Mouse (Mus musculus) adrenal gland, postnatal 14 days (tissue): Measurements from ENCODE around the gene Rabep1. TPM values are rescaled to one million over a fixed set of nuclear protein-coding genes. Genes with fewer than 3 reads are reported as not detected.

Source experiments
- DNase-seq: peaks from one replicate; pipeline ENCODE4 v3.0.0; 2021; ENCODE audit warnings: mixed read lengths
- long read RNA-seq, 2 experiments: library from polyadenylated mRNA; stranded (forward); transcript quantifications; one replicate each; pipeline ENCODE4 v2.0.0; 2021
- total RNA-seq: library from RNA; stranded (reverse); gene quantifications from 2 replicates; pipeline ENCODE4 v1.2.3, GENCODE M21; 2021

The Rabep1 gene
- 97.4 and 109 TPM in 2 replicates for total RNA-seq
- long read RNA-seq, experiment 1, full-length matches to known transcripts = 34 of 77 reads
- long read RNA-seq, experiment 1, partial matches to known transcripts = 10 of 77 reads
- long read RNA-seq, experiment 1, other reads (novel, unspliced or antisense) = 33 of 77 reads
- long read RNA-seq, experiment 2, full-length matches to known transcripts = 28 of 56 reads
- long read RNA-seq, experiment 2, partial matches to known transcripts = 12 of 56 reads
- long read RNA-seq, experiment 2, other reads (novel, unspliced or antisense) = 16 of 56 reads

- DNase-seq = peak; percentile 99
Observed at GRCm38 (mm10) chr11:70844559-70845456, at the start of gene Rabep1. Rabep1 (plus strand) TSS chr11:70844778.

- no peak for DNase-seq
Observed at GRCm38 (mm10) chr11:70802208-70802864, 42.2 kb upstream of the Rabep1 start.

DNA sequence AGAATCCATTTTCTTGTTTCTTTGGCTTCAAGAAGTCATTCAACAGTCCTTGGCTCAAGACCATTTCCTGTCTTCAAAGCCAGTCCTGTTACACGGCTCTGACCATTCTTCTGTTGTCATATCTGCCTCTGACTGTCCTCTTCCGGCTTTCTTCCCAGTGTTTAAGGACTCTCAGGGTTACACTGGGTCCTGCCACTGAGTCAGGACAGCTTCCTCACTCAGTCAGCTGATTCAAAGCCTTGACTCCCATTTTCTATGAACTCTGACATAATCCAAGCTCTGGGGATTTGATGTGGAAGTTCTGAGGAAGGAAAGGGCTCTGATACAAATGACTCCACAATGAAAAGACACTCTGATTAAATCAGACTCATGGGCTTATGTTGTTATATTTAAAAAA is 41.7 kb upstream of the Rabep1 start:
- no peak for DNase-seq

DNA sequence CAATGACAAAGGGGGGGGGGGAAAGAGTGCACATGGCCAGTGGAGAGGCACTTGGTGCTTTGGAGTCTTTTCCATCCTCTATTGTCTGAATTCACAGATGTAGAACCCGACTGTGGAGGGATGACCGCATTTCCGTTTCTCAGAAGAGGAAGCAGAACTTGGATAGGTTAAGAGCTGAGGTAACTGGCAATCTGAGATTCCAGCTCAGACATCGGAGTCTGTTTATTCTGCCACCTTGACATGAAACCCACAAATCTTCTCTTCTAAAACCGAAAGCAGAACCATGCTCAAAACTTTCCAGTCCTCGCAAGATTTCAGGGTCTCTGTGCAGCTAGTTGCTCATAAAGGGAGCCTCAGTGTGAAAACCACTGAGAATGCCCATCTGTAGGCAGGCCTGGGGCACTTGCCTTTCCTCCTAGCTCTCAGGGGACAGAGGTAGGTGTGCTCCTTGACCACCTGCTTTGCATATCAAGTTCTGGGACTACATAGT is 40.8 kb upstream of the Rabep1 start:
- no peak for DNase-seq

- DNase-seq = no peak
Observed at GRCm38 (mm10) chr11:70804395-70804794, 40.2 kb upstream of the Rabep1 start.

DNA sequence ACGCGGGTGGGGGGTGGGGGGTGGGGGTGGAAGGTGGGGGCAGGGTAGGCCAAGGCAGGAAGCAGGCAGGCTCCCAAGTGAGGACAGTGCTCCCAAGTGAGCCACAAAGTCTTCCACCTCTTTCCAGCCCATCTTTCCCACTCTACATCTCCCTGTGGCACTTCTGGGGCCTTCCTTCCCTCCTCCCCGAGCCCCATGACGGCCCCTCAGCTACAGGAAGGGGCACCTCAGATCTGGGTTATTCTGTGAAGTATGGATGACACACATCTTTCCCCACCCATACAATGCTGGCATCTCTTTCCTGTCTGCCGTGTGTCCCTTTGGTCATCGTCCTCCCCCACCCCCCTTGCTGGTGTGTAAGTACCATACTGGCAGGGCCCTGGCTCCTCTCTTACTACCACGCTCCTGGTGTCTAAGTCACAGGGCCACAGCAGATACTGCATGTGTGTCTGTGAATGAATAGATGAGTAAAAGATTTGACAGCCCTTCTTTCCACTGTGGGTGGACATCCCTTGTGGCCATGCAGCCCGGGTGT is 38.9 kb upstream of the Rabep1 start:
- DNase-seq = no peak

DNA sequence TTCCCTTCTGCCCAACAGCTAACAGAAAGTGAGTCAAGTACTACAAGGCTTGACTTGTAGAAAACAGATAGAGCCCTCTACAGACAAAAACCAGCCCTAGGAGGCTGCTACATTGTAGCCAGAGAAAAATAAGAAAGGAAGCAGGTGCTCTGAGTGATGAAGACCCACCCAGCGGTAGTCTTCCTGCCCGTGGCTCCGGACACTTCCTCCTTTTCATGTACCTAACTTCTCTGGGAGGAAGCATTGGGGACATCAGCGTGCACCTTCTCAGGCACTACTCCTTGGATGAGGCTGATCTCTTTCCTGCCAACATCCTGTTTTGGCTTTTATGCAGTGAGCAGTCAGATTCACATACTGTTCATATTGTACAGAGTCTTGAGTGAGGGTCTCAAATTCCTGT is 37.9 kb upstream of the Rabep1 start:
- DNase-seq = no peak

- DNase-seq = no peak
Observed at GRCm38 (mm10) chr11:70807630-70808029, 36.9 kb upstream of the Rabep1 start.

DNA sequence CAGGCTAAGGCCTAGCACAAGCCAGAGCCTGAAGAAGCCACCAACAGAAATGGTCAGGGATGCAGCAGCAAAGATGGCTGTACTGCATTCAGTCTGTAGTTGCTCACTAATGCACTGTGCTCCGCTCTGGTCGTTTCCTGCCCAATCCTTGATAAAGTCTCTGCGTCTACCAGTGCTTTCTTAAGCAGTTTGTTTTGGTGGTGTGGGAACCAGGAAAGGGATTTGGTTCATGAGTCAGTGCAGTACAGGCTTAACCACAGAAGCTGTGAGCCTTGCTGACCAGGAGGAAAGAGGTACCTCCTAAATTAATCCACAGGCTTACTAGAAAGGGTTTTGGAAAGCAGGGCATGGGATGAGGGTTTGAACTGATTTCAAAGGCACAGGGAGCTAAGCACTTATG is 36.5 kb upstream of the Rabep1 start:
- no peak for DNase-seq

GRCm38 (mm10) chr11:70809011-70809410 is 35.6 kb upstream of the Rabep1 start:
- DNase-seq = no peak

DNA sequence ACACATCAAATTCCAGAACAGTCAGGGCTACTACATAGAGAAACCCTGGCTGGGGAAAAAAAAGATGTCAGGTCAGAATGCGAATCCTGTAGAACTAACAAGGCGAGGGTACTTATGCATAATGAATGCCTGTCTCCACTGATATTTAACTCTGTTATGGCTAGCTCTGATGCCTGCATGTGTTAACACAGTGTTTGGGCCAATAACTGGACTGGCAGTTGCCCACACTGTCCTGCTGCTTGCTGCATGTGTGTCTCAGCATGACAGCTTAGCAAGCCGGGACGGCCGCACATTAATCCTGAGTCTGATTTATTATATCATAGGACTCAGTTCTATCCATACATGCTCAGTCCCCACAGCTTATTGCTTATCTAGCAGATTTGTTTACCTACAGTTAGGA is 33.5 kb upstream of the Rabep1 start:
- DNase-seq = no peak

GRCm38 (mm10) chr11:70811471-70812240 is 32.9 kb upstream of the Rabep1 start:
- no peak for DNase-seq

DNA sequence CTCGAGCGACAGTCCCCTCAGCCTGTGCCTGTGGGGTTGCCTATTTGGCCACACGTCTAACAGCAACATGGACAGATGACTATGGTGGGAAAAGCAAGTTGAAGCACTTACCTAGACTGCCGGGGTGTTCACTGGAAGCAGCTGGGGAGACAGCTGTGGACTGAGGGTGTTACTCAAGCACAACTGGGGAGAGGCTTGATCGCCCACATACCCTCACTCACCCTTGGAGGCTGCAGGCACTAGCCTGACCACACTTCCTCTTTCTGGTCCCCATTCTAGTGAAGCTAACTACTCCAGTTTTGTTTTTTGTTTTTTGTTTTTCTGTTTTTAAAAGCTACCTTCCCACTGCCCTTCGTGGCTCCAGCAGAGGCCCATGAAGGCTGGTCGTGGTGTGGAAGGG is 32.2 kb upstream of the Rabep1 start, which contains the start of gene Scimp:
Gene Scimp (minus strand): TSS at position 222 of the 400 bp plus-strand sequence.
- DNase-seq = no peak

GRCm38 (mm10) chr11:70815071-70815470 is 29.5 kb upstream of the Rabep1 start:
- DNase-seq = no peak

- DNase-seq = peak; percentile 64
Observed at GRCm38 (mm10) chr11:70815498-70816078, 29.0 kb upstream of the Rabep1 start.

GRCm38 (mm10) chr11:70816770-70817169 is 27.8 kb upstream of the Rabep1 start:
- no peak for DNase-seq

DNA sequence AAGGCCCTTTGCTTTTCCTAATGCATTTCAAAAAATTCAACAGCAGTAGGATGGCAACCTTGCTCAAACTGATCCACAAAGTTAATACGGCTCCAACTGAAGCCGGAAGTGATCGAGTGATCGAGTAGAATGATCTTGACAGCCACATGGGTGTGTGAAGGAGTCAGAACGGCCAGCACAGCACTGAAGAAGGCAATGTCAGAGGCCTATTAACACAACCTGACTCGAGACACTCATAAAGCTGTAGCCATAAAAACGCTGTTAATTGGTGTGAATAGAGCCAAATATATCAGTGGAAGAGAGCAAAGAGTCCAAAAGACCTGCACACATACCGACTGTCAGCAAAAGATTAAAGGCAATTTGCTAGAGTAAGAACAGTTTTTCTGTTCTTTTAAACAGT is 24.5 kb upstream of the Rabep1 start:
- DNase-seq = no peak

- DNase-seq = peak; percentile 67
Observed at GRCm38 (mm10) chr11:70821728-70822591, 22.6 kb upstream of the Rabep1 start.

DNA sequence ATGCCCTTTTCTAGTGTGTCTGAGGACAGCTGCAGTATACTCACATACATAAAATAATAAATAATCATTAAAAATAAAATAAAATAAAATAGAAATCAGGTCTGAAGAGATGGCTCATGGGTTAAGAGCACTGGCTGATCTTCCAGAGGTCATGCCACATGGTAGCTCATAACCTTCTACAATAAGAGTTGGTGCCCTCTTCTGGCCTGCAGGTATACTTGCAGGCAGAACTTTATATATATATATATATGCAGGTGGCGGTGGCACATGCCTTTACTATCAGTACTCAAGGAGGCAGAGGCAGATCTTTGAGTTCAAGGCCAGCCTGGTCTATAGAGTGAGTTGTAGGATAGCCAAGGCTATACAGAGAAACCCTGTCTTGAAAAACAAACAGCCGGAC is 18.4 kb upstream of the Rabep1 start:
- no peak for DNase-seq

DNA sequence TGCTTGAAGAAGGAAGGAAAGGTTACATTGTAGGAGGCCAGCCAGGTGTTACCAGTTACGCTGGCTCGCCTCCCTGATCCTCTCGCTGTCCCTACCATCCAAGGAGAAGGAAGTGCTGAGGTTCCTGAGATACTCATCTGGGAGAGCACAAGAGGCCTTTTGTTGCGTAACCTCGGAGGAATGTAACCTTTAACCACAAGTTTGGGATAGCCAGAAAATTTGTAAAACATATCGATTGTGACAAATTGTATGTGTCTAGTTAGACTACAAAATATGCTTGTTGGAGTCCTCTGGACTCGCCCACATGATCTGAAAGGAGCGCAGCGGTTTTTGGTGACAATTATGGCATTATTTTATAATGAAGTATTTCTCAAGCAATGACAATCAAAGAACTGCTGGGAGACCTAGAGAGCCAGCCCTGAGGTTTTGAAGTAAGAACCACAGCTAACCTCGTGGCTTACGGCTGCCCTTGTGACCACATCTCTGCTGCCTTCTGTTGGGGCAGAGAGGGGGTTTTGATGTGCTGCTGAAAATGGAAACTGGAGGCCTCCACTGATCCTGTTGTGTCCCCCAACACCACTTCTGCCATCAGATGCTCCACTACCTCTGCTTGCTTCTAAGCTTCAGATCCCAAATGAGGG is 15.5 kb upstream of the Rabep1 start:
- DNase-seq = no peak
